Mouse (Mus musculus): ENCODE results near the gene Gtpbp8. TPM values are rescaled to one million over a fixed set of nuclear protein-coding genes. Genes with fewer than 3 reads are reported as not detected.

Gtpbp8 gene
- 9.7 and 18.3 TPM in 2 replicates for total RNA-seq (2017)

- peak; percentile 89 for ATAC-seq (replicated peaks; ENCODE audit: low read depth, poor library complexity, severe bottlenecking)
Observed at GRCm38 (mm10) chr16:44745866-44746562, at the start of gene Gtpbp8. Gene Gtpbp8 (minus strand): TSS chr16:44746363.

GRCm38 (mm10) chr16:44794416-44794815, 48.3 kb upstream of the Gtpbp8 start:
- ATAC-seq (replicated peaks; ENCODE audit: low read depth, poor library complexity, severe bottlenecking) = no peak

GRCm38 (mm10) chr16:44786934-44787333, 40.8 kb upstream of the Gtpbp8 start:
- no peak for ATAC-seq (replicated peaks; ENCODE audit: low read depth, poor library complexity, severe bottlenecking)

- ATAC-seq (replicated peaks; ENCODE audit: low read depth, poor library complexity, severe bottlenecking) = no peak
Observed at GRCm38 (mm10) chr16:44780751-44781150, 34.6 kb upstream of the Gtpbp8 start.

- no peak for ATAC-seq (replicated peaks; ENCODE audit: low read depth, poor library complexity, severe bottlenecking)
Observed at GRCm38 (mm10) chr16:44779494-44779893, 33.3 kb upstream of the Gtpbp8 start.

GRCm38 (mm10) chr16:44778538-44779147, 32.5 kb upstream of the Gtpbp8 start:
- ATAC-seq (replicated peaks; ENCODE audit: low read depth, poor library complexity, severe bottlenecking) = peak; percentile 97

GRCm38 (mm10) chr16:44774201-44774600, 28.0 kb upstream of the Gtpbp8 start:
- no peak for ATAC-seq (replicated peaks; ENCODE audit: low read depth, poor library complexity, severe bottlenecking)

- no peak for ATAC-seq (replicated peaks; ENCODE audit: low read depth, poor library complexity, severe bottlenecking)
Observed at GRCm38 (mm10) chr16:44773673-44774072, 27.5 kb upstream of the Gtpbp8 start.

- 0 out of 2 replicates have a peak, but pooled peaks have one; percentile 3 for ATAC-seq (replicated peaks; ENCODE audit: low read depth, poor library complexity, severe bottlenecking)
Observed at GRCm38 (mm10) chr16:44772577-44772976, 26.4 kb upstream of the Gtpbp8 start.

- ATAC-seq (replicated peaks; ENCODE audit: low read depth, poor library complexity, severe bottlenecking) = peak; percentile 65
Observed at GRCm38 (mm10) chr16:44767967-44768366, 21.8 kb upstream of the Gtpbp8 start.

- ATAC-seq (replicated peaks; ENCODE audit: low read depth, poor library complexity, severe bottlenecking) = no peak
Observed at GRCm38 (mm10) chr16:44767506-44767905, 21.3 kb upstream of the Gtpbp8 start.

GRCm38 (mm10) chr16:44766320-44766892, 20.2 kb upstream of the Gtpbp8 start:
- 0 out of 2 replicates have a peak, but pooled peaks have one; percentile 2 for ATAC-seq (replicated peaks; ENCODE audit: low read depth, poor library complexity, severe bottlenecking)

- ATAC-seq (replicated peaks; ENCODE audit: low read depth, poor library complexity, severe bottlenecking) = peak; percentile 81
Observed at GRCm38 (mm10) chr16:44765555-44766319, 19.6 kb upstream of the Gtpbp8 start, which contains the start of gene Cd200r1. Gene Cd200r1 (plus strand): TSS chr16:44765736.

- no peak for ATAC-seq (replicated peaks; ENCODE audit: low read depth, poor library complexity, severe bottlenecking)
Observed at GRCm38 (mm10) chr16:44761811-44762210, 15.6 kb upstream of the Gtpbp8 start.

GRCm38 (mm10) chr16:44757700-44758099, 11.5 kb upstream of the Gtpbp8 start:
- peak; percentile 52 for ATAC-seq (replicated peaks; ENCODE audit: low read depth, poor library complexity, severe bottlenecking)

- no peak for ATAC-seq (replicated peaks; ENCODE audit: low read depth, poor library complexity, severe bottlenecking)
Observed at GRCm38 (mm10) chr16:44748007-44748406, 1.8 kb upstream of the Gtpbp8 start.

GRCm38 (mm10) chr16:44745471-44745865, 695 bp downstream of the Gtpbp8 start:
- ATAC-seq (replicated peaks; ENCODE audit: low read depth, poor library complexity, severe bottlenecking) = peak; percentile 21; the same call in 1 of the 2 replicates

GRCm38 (mm10) chr16:44742753-44743152, 3.4 kb downstream of the Gtpbp8 start:
- no peak for ATAC-seq (replicated peaks; ENCODE audit: low read depth, poor library complexity, severe bottlenecking)

GRCm38 (mm10) chr16:44736118-44736517, 10.0 kb downstream of the Gtpbp8 start:
- no peak for ATAC-seq (replicated peaks; ENCODE audit: low read depth, poor library complexity, severe bottlenecking)

- ATAC-seq (replicated peaks; ENCODE audit: low read depth, poor library complexity, severe bottlenecking) = no peak
Observed at GRCm38 (mm10) chr16:44735676-44736075, 10.5 kb downstream of the Gtpbp8 start.
